Mouse (Mus musculus) testis, adult 2 months (tissue): ENCODE data around the gene Dixdc1.

Source experiments
- CTCF ChIP-seq: fragments of 200-500 bp; IDR thresholded peaks from 2 replicates; pipeline ENCODE4 v1.5.1; 2012; ENCODE audit warnings: low read depth, mild to moderate bottlenecking, inconsistent platforms, low read length, moderate library complexity; ENCODE audit not compliant: control insufficient read depth, insufficient read depth, insufficient replicate concordance
- POLR2A ChIP-seq: fragments of 200-500 bp; IDR thresholded peaks from 2 replicates; pipeline ENCODE4 v1.6.1; 2012; ENCODE audit warnings: low read depth, mild to moderate bottlenecking, inconsistent platforms, low read length, moderate library complexity; ENCODE audit not compliant: control insufficient read depth

DNA sequence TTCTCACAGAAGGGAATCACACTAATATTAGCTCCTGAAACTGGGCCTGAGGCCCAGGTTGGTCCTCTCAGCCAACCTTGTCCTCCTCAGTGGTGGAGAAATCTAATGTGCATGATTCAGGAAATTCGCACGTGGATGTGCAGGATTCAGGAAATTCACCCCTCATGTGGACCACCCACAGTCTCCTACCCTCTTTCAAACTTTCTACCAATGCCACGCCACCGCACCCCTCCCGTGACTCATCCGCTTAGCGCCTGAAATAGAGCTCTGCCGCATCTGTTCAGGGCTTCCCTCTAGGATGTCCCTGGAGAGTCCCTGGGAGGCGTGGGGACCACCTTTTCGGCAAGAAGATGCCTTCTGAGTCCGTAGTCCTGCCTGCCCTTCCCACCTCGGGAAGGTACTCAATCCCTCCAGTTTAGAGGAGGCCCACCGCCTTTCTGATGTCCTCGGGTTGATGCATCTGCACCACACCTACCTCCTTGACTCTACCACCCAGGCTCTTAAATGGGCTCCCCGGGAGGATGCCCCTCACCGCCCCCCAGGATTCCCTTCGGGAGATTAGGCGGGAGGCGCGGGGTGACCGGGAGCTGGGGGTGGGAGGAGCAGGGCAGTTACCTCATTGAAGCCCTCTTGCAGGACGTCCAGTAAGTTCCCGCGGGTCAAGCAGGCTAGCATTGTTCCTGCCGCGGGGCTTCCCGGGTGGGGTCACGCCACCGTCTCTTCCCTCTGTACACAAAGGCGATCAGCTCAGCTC lies 12.0 kb downstream of the Dixdc1 start:
- TF ChIP-seq CTCF (no peak), POLR2A (no peak)
